Mouse (Mus musculus) brain, embryonic 14.5 days (tissue): Measurements from ENCODE around the gene 1700018B08Rik. TPM values are rescaled to one million over a fixed set of nuclear protein-coding genes. Genes with fewer than 3 reads are reported as not detected.

Source experiments
- DNase-seq: peaks from one replicate; pipeline ENCODE4 v3.0.0-alpha.2; 2011; ENCODE audit warnings: low read depth
- CTCF ChIP-seq: fragments of 200-500 bp; IDR thresholded peaks from 2 replicates; pipeline ENCODE4 v1.5.1; 2012; ENCODE audit warnings: inconsistent platforms, mild to moderate bottlenecking, moderate library complexity, borderline replicate concordance; ENCODE audit not compliant: insufficient read depth, insufficient read length; ENCODE audit errors: extremely low read depth
- POLR2A ChIP-seq: fragments of 200-500 bp; IDR thresholded peaks from 2 replicates; pipeline ENCODE4 v1.6.1; 2012; ENCODE audit warnings: mild to moderate bottlenecking, inconsistent platforms, borderline replicate concordance; ENCODE audit not compliant: poor library complexity, insufficient read depth, insufficient read length, severe bottlenecking; ENCODE audit errors: extremely low read depth
- polyA plus RNA-seq: library from polyadenylated mRNA; depleted of rRNA; stranded (reverse); fragments of >200 nt; gene quantifications from 2 replicates; pipeline ENCODE4 v1.2.3, GENCODE M21; 2012; rRNA removed

1700018B08Rik gene
- polyA plus RNA-seq, 1 experiment = not detected

GRCm38 (mm10) chr8:121484072-121484782 is 59.9 kb downstream of the 1700018B08Rik start:
- DNase-seq = no peak
- TF ChIP-seq POLR2A = no peak
- TF ChIP-seq CTCF = no peak

Other genes starting within 250 kb of the 1700018B08Rik start
- gene Fbxo31, start 34.5 kb upstream of the 1700018B08Rik start, polyA plus RNA-seq = 37.2 and 38.8 TPM in 2 replicates
- 72.7 and 121 TPM in 2 replicates for gene Map1lc3b, start 46.0 kb upstream of the 1700018B08Rik start, polyA plus RNA-seq
- 66.6 and 84.4 TPM in 2 replicates for gene Zcchc14, start 108.6 kb upstream of the 1700018B08Rik start, polyA plus RNA-seq
- 28.7 and 57.2 TPM in 2 replicates for gene Jph3, start 185.3 kb upstream of the 1700018B08Rik start, polyA plus RNA-seq